Mouse (Mus musculus) thymus, postnatal 0 days (tissue): Measurements from ENCODE around the gene Clp1. TPM values are rescaled to one million over a fixed set of nuclear protein-coding genes. Genes with fewer than 3 reads are reported as not detected.

ENCODE experiments used
- DNase-seq: peaks from one replicate; pipeline ENCODE4 v3.0.0-alpha.2; 2015; ENCODE audit warnings: low spot score
- polyA plus RNA-seq: library from polyadenylated mRNA; unstranded; fragments of >200 nt; fragmentation: Nextera tagmentation; extraction: Ambion mirVana; gene quantifications from 2 replicates; pipeline ENCODE4 v1.2.1, GENCODE M21; 2015

Clp1 gene
- polyA plus RNA-seq: 55.3 and 62.1 TPM in 2 replicates

DNA sequence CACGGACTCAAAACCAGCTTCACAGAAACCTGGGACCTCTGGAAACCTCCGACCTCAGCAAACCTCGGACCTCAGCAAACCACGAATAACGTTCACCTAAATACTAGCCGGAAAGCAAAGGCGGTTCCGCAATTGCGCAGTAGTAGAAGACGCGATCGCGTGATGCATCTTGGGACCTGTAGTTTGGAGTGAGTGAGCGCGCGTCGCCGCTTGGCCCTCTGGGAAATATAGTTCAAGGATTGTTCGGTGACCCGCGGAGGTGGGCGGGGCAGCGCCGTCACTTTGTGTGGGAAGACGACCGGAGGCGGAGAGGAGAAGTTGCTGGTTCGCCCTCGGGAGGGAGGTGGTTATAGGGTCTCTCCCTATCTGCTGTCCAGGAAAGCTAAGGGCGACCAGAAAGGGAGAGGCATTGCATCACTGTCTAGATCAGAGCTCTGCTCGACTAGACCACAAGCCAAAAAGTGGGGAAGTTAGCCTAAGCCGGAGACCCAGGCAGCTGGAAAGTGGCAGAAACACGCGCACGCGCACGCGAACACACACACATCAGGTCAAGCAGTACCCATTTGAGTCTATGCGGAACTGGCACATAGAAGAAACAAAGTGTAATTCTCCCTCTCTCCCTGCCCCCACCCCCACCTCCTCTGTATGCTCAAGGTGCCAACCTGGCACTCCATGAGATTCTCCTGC is at the start of gene Clp1:
Gene Clp1 (minus strand): TSS at position 179 of the 687 bp plus-strand sequence.
- peak; percentile 95 for DNase-seq

DNA sequence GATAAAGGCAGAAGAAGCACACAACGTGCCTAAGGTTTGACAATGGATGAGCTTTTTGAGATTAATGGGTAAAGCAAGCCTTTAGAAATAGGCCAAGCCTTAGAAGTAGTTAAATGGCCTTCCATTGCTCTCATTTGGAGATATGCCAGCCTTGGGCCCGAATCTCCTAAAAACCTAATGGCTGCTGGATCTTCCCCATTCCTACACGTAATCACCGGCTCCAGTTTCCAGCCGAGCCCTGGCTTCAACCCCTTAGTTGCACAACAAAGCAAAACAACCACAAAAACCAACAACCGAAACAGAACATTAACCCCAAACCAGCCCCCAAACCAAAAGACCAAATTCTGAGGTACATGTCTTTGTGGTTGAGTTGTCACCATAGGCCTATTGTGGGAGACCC is 48.5 kb upstream of the Clp1 start:
- no peak for DNase-seq

DNA sequence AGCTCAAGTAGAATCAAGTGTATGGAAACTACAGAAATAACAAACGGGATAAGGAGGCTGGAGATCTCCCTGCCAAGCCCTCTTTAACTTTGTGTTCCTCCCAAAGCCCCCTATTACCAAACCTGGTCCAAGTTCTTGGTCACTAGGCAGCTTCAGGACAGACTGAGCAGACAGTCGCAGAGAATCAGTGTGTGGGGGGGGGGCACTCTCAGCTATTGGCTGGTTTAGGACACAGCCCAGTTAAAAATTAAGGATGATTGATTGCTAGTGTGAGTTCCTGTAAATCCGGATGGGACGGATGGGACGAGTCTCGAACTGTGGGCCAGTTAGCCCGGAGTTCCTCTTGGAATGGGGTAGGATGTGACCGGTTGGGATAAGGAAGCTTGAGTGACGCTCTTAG is 48.1 kb upstream of the Clp1 start, which contains the start of gene Serping1:
Gene Serping1 (minus strand): TSS at position 204 of the 400 bp plus-strand sequence.
- no peak for DNase-seq

DNA sequence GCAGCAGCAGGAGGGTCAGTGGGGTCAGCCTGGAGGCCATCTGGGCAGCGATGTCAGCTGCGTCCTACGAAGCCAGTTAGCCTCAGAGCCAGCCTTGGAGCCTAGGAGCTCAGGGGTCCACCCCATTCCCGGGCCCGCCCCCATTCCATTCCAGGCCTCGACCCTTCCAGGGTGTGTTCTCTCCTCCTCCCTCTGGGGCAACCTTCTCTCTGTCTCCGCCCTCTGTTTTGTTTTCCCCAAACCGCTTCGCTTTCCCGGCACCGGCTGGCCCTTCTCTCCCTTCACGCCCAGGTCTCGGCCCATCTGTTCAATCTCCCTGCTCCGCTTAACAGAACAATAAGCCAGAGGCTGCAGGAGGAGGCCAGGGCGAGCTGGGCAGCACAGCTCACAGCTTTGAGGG is 47.6 kb upstream of the Clp1 start:
- DNase-seq: no peak

DNA sequence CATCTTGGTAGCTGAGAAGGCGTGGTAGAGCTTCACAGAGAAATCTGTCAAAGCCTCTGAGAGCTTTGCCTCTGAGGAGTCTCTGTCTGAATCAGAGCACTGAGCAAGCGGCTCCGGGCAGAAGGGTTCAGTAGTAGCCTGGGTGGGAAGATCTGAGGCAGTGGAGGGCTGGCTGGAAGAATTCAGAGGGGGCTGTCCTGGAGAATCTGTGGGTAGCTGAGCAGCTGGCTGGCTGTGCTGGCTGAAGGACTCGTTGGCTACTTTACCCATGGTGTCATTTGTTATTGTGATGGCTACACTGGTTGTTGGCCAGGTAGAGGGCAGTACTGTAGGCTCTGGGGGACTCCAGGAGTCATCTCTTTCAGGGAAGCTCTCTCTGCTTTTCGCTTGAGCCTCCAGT is 46.0 kb upstream of the Clp1 start:
- no peak for DNase-seq

DNA sequence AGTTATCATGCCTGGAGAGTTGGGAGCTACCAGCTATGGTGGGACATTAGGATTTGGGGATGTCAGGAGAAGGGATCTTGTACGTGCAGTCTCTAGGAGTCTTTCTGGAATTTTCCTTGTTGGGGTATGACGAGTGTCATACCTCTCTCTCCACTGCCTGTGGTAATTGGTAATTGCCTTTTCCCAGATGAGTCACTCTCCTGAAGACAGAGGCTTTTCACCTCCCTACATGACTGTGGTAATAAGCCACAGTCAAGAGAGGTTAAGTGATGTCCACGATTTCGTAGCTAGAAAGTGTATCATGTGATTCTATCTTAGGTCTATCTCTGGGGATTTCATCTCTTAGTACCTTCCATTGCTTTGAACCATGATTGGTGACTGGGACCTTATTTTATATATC is 45.3 kb upstream of the Clp1 start:
- no peak for DNase-seq

DNA sequence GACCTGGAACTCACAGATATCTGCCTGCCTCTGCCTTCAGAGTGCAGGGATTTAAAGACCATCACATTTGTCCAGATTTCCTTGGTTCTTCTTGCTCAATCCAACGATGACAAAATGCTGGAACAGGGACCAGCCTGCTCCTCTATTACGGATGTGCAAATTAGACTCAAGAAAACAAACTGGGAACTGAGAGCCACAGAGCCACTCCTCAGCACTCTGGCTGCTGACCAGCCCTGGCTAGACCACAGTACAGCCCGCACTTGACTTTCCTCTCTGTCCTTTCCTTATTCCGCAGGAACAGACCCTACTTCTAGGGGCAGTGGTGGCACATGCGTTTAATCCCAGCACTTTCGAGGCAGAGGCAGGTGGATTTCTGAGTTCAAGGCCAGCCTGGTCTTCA is 43.4 kb upstream of the Clp1 start:
- no peak for DNase-seq

DNA sequence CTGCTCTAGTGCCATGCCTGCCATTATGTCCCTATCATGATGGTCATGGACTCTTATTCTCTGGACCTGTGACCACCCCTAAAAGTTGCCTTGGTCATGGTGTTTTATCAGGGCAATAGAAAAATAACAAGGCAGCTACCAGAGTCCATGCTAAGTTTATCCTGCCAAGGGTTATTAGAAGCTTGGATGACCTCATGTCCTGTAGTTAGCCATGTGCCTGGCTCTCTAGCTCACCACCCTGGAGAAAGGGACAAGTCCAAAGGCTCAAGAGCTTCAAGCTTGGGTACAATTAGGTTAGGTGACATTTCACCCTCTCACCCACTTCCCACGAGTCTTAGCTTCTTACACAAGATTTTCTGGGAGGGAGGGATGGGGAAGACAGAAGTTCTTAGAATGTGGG is 35.7 kb upstream of the Clp1 start:
- no peak for DNase-seq

DNA sequence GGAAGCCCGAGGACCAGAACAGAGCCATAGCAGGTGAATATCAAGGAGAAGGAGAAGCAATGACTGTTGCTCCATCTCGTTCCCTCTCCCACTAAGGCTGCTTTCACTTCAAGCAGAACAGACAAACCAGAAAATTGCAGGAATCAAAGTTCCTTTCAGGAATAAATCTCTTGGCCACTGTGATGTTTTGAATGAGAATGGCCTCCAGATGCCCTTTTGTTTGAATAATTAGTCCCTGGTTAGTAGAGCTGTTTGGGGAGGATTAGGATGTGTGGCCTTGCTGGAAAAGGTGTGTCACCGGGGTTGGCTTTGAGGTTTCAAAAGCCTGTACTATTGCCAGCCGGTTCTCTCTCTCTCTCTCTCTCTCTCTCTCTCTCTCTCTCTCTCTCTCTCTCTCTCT is 35.1 kb upstream of the Clp1 start:
- no peak for DNase-seq

DNA sequence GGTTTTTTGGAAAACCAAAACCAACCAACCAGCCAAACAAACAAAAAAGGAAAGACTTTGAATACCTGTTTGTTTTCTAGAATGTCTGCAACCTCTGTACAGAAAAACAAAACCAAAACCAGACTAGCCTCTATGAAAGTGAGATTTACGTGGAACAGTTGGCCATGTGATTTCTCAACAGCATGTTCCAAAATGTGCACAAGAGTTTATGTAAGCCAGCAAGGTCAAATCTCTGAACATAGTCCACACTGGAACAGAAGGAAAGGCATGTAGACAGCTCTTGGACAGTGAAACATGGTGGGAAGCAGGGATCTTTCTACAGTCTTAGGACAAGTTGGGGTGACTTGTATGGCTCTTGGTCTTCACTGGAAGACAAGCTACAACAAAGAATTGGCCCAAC is 34.7 kb upstream of the Clp1 start:
- no peak for DNase-seq

DNA sequence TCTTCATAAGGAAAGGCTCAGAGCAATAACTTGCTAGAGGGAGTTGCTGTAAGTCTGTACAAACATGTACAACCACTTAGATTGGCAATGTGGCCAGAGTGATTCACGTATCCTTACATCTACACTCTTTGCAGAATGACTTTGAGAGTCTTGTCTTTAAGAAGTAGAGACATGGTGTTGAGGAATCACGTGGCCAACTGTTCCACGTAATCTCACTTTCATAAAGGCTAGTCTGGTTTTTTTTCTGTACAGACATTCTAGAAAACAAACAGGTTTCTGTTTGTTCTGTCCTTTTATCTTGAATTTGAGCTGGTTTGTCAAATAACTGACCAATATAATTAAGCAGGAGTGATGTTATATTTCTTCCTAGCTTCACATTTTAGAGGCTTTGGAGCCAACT is 34.2 kb upstream of the Clp1 start:
- no peak for DNase-seq

DNA sequence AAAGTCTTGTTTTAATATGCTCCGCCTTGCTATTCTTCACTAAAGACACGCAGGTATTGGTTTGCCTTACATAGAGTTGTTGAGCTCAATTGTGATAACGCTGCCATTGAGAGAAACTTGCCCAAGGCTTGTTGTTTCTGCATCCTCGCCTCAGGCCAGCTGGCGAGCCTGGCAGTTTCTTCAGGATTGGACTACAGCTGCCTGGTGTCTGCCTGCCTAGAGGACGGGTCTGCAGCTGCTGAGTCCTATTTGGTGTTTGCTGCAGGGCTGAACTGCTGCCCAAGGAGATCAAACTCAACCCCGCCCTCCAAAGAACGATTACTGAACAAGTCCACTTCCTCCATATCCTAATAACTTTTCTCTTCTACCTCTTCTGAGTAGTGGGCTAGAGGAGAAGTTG is 33.6 kb upstream of the Clp1 start:
- DNase-seq: no peak

DNA sequence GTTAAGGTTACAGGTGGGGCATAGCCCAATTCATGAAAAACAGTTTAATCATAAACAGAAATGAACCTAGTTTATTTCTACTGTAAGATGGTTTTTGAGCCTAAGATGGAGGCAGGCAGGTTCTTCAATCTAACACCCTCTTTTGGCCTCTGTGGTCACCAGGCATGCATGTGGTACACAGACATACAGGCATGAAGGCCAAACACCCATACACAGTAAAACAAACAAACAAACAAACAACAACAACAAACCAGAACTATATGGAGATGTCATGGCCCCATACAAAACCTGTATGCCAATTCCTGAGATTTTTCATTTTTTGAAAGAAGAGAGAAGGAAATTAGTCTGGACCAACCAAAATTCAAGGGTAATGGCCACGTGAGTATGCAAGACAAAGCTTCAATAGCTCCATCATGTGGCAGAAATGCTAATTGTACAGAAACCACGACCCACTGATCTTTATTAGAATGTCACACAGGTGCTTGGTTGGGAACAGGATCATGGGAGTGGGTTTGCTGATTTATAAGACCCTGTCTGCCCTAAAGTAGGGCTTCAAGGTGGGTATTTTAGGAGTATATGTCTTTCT is 31.5 kb upstream of the Clp1 start:
- DNase-seq: peak; percentile 25

DNA sequence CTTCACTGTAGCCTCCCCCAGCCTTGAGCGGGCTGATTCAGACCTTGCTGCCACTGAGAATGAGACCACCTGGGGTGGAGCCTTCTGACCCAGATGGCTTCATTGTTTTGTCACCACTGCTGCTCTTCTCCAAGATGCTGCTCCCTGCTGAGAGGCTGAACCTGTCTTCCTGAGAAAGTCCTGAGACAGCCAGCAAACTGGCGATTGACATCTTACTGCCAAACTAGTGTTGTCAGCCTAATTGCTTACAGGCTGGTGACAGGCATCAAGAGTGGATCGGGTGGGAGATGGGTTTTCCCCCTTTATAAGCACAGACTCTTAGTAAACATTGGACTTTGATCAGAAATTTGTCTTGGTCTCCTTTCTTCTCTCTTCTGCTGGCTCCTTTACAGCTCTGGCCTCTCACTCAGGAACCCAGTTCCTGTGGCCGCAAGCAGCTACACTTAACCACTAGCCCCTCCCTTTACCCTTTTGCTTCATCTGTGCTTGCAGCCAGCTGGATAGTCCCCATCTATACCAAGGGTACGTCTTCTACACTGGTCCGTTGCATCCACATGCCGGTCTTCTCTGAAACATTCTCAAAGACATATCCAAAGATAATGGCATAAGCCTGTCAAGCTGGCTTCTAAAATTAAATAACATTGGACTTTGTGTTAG is 30.0 kb upstream of the Clp1 start:
- DNase-seq: no peak

DNA sequence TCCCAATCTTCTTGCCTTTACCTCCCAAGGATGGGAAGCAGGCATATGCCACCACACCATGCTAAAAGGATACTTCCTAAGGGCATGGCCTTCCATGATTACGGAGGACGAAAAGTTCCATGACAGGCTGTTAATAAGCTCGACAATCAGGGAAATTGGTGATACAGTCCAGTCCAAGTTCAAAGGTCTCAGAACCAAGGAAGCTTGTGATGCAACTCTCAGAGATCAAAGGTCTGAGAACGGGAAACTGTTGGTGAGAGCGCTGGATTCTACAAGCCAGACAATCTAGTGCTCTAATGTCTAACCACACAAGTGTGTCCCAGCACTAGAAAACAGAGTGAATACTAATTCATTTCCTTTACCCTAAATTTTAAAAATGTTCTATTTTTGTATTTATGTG is 29.1 kb upstream of the Clp1 start:
- DNase-seq: no peak

DNA sequence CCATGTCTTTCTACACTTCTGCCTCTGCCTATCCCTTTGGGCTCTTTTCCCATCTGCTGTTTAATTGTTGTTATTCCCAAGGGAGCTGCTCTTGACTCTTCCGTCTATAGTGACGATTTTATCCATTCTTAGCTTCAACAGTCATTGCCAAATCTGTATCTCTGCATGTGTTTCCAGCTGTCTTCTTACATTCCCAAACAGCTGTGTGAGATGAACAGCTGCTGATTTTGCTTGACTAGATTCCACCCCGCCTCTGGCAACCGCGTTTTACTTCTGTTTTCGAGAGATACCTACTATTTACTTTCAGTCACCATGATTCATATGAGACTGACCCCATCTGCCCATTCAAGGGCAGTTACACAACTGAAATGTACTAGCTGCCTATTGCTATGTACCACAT is 23.0 kb upstream of the Clp1 start:
- no peak for DNase-seq

DNA sequence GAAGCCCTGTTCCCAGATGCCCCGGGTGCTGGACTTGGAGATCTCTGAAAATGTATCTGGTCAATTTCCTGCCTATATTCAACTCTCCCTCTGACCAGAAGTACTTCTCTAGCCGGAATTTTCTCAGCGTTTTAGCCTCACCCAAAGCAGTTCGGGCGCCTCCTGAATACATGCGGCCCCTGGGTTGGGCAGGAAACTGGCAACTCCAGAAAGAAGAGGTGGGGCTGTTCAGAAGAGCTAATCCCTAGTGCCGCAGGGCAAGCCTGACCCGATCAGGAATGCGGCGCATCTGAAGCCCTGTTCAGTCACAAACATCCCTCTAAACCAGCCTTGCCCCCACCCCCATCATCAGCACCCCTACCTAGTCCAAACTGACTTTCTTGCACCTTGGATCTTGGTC is 17.0 kb upstream of the Clp1 start:
- DNase-seq: no peak

DNA sequence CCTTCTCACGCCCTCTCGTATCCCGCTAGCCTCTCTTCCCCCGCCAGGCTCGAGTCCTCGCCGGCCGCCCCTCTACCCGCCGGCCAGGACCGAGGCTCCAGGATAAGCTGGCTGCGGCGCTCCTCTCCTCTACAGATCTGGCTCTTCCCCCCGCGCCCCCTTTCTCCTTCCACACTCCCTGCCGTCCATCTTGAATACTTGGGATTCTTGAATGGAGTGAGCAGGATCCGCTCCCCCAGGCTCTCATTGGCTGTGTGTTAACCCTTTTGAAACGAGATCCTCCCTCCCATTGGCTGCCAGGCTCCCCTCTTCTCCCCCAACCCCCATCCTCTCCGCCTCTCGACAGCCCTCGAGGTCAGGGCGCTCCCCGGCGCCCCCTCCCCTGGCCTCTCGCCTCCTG is 16.4 kb upstream of the Clp1 start, which contains the start of gene Gm19426:
Gene Gm19426 (minus strand): TSS at position 95 of the 400 bp plus-strand sequence.
- no peak for DNase-seq

DNA sequence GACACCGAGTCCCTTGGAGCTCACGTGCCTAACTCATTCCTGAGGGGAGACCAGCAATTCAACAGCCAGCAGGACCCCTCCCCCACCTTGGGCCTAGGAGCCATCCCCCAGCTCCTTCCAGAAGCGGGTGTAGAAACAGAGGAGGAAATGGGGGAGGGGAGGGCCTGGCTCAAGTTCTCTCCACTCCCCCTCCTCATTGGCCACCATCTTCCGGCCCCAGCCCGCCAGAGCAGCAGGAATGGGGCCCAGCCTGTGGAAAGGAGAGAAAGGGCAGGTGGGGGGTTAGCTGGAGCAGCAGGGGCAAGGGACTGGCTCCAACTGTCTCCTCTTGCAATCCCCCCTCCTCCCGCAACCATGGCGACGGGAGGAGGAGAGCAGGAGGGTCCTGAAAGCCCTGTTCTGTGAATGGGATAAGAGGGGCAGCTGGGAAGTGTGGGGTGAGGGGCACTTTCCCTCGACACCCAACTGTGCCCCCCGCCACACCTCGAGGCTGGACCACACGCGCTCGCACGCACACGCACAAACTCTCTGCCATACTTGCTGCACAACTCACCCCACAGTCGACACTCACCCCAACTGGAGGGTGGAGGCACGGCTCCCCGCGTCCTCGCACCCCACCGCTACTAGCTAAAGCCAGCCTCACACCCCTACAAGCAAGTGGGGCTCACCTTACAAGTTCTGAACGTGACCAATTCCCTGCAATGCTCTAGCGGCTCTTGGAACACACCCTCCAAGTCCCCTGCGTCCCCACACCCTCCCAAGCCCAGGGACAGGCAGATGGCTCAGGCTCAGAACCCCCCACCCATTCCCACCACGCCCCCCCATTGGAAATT is 15.5 kb upstream of the Clp1 start:
- no peak for DNase-seq

DNA sequence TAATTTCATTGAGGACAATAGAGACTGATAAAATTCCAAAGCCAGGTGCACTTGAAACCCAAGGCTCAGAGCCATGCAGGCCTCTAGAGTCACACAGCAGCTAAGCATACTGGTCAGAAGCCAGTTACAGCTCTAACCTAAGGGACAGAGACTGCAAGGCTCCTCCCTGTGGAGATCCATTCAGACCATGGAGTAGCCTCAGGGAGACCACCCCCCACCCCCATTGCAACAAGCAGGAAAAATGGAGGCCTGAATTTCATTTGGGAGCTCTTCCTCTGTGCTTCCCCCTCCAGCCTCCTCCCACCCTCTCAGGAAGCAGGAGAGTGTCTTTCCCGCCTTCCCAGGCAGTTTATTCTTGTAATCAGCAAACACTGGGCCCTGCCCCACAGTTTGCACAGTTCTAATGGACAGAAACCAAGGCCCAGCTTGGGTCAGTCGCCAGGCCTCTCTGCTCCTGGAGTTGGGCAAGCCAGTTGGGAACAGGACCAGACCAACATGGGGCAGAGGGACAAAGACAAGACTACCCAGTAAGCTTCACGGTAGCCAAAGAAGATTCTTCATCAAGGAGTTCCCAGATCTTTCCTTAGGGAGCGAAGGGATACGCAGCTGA is 14.8 kb upstream of the Clp1 start:
- no peak for DNase-seq

DNA sequence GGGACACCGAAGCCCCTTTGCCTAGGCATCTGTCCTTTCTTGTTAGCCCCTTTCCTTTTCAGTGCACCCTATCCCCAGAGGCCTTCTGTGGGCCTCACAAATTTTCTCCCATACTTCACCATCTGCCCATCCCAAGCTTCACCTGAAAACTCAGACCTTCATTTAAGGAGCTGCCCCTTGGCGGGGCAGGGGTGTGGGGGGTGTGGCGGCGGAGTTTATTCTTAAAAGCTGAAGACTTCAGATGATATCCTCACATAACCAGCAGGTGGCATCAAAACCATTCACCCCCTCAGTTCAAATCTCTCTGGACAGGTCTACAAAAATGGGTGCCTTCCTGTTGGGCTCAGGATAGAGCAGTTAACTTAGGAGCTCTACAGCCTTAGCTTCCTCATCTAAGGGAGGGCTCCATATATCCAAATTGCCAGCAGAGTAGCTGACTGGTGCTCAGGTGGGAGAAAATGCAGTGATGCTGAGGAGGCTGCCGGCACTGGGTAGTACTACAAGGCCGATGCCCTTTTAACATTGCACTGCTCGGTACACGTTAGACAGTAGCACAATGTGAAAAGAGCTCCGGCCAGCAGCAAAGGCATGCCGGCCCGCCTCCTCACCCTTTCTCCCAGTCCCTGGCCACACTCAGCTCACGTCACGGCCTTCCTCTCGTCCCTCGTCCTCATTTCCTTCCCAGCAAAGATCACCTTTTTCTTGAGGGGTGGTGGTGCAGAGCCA is 13.6 kb upstream of the Clp1 start:
- peak; percentile 39 for DNase-seq
